Mouse (Mus musculus): Measurements from ENCODE around the gene Fnip1. TPM values are rescaled to one million over a fixed set of nuclear protein-coding genes. Genes with fewer than 3 reads are reported as not detected.
"Not testable (repeated sequence)": the region's sequence is repeated elsewhere in the genome, so short reads cannot be mapped to it uniquely, and the experiment has no call there.

Gene Fnip1
- 32.3 to 40.4 TPM (median 34.4 TPM) in 3 replicates for total RNA-seq (2017)

GRCm38 (mm10) chr11:54437823-54438337, at the start of gene Fnip1:
Gene Fnip1, plus strand, starts transcription at chr11:54438199.
- ATAC-seq (replicated peaks; ENCODE audit: insufficient number of reproducible peaks, low FRiP score, low TSS enrichment, poor library complexity, severe bottlenecking), result peak; percentile 93

DNA sequence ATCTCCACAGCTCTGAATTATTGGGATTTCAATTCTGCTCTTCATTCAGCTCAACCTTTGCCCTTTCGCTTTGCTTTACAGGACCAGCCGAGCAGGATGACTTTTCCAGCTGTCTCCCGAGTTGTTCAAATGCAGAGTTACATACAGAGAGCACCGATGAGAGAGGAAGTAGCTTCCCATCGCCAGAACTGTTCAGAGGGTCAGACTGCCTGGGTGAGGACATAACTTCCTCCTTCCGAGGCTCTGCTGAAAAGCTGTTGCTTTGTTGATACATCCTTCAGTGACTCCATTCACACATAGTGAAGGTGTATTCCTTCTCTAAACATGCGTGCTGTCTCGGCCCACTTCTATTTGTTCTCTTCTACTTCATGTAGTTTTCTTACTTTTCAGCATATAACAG, 47.6 kb upstream of the Fnip1 start:
- no peak for ATAC-seq (replicated peaks; ENCODE audit: insufficient number of reproducible peaks, low FRiP score, low TSS enrichment, poor library complexity, severe bottlenecking)

DNA sequence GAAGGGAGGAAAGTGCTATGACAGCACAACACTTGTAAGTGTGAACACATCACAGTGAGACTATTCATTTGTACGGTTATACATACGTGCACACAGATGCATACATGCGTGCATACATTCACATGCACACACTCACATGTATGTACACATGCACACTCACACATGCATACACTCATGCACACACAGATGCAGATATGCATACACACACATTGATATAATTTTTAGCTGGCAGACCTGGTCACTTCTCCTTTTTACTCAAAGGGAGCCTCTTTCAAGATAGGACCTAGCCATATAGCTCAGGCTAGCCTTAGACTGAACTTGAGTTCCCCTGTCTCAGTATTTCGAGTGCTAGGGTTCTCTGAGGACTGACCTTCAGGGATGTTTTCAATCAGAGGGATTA, 46.7 kb upstream of the Fnip1 start:
- no peak for ATAC-seq (replicated peaks; ENCODE audit: insufficient number of reproducible peaks, low FRiP score, low TSS enrichment, poor library complexity, severe bottlenecking)

DNA sequence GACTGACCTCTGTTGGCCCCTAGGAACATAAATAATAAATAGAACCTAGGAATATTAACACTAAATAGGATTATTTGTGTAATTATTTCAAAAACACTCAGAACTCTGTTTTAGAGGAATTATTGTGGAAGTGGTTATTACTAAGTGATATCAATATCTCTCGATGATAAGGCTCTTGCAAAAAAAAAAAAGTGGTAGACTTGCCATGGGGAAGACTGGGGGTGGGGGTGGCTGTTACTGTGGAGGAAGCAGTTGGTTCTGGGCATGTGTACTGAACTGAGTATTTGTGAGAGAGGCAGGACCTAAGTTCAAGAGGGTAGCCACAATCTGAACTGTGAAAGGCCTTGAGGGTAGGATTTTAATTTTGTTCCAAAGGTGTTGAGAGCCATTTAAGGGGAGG, 41.3 kb upstream of the Fnip1 start:
- ATAC-seq (replicated peaks; ENCODE audit: insufficient number of reproducible peaks, low FRiP score, low TSS enrichment, poor library complexity, severe bottlenecking), result no peak

DNA sequence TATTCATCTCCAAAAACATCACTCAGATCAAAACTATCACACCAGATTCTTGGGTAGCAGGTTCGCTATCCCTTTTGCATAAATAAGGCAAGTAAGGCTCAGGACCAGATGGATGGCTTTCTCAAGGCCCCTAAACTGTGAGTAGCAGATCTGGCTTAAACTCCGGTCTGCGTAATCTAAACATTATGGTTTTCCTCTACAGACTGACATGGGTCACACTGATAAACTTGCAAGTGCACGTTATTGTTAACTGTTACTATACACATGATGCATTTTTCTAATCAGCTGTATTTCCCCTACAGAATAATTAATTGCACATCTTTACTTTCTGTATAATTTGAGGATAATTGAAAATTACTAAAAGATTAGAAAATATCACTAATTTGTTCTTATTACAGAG, 39.9 kb upstream of the Fnip1 start:
- ATAC-seq (replicated peaks; ENCODE audit: insufficient number of reproducible peaks, low FRiP score, low TSS enrichment, poor library complexity, severe bottlenecking), result no peak

GRCm38 (mm10) chr11:54400803-54401202, 37.2 kb upstream of the Fnip1 start:
- ATAC-seq (replicated peaks; ENCODE audit: insufficient number of reproducible peaks, low FRiP score, low TSS enrichment, poor library complexity, severe bottlenecking), result not testable (repeated sequence)

- ATAC-seq (replicated peaks; ENCODE audit: insufficient number of reproducible peaks, low FRiP score, low TSS enrichment, poor library complexity, severe bottlenecking), result no peak
These were observed 33.1 kb upstream of the Fnip1 start for GRCm38 (mm10) chr11:54404885-54405284.

DNA sequence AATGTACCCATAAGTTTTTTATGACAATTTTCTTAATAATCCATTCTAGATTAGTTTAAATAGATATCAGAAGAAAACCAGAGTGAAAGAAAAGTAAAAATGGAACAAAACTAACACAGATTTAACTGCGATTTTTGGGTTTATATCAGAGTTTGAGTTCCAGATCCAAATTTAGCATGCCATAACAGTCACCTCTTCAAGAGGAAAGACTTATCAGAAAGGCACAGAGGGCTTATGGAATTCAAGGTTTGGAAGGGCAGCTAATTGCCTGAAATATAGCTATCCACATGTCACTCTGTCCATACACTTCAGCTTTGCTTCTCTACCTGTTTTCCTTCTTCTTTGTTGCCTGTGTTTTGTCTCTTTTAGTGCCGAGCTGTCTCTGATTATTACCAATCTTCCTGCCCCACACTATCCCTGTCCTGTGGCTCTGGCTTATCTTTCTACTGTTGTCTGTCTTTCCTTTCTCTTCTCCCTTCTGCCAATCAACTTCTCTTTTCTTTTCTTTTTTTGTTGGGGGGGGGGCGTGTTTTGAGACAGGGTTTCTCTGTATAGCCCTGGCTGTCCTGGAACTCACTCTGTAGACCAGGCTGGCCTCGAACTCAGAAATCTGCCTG, 31.0 kb upstream of the Fnip1 start:
- no peak for ATAC-seq (replicated peaks; ENCODE audit: insufficient number of reproducible peaks, low FRiP score, low TSS enrichment, poor library complexity, severe bottlenecking)

GRCm38 (mm10) chr11:54410612-54411011, 27.4 kb upstream of the Fnip1 start:
- ATAC-seq (replicated peaks; ENCODE audit: insufficient number of reproducible peaks, low FRiP score, low TSS enrichment, poor library complexity, severe bottlenecking), result no peak

DNA sequence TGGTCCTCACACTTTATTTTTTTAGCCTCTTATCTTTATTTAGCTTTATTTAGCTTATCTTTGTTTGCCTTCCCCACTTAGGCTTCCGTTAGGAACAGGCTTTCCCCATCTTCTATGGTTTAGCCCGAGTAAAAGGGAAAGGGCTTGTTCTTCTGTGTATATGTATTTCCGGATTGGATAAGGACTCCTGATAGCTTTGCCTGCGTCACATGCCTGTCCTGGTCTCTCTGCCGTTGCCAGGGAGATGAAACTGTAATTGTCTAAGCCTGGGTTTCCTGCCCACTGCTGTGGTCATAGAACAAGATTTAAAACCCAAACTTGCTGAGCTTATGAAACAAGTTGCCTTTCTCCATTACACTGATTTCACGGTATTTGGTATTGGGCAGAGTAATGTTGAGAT, 25.0 kb upstream of the Fnip1 start:
- ATAC-seq (replicated peaks; ENCODE audit: insufficient number of reproducible peaks, low FRiP score, low TSS enrichment, poor library complexity, severe bottlenecking), result no peak

- ATAC-seq (replicated peaks; ENCODE audit: insufficient number of reproducible peaks, low FRiP score, low TSS enrichment, poor library complexity, severe bottlenecking), result no peak
These were observed 15.0 kb upstream of the Fnip1 start for GRCm38 (mm10) chr11:54423007-54423406.

GRCm38 (mm10) chr11:54426267-54426666, 11.7 kb upstream of the Fnip1 start:
- ATAC-seq (replicated peaks; ENCODE audit: insufficient number of reproducible peaks, low FRiP score, low TSS enrichment, poor library complexity, severe bottlenecking), result no peak

GRCm38 (mm10) chr11:54427138-54427537, 10.9 kb upstream of the Fnip1 start:
- ATAC-seq (replicated peaks; ENCODE audit: insufficient number of reproducible peaks, low FRiP score, low TSS enrichment, poor library complexity, severe bottlenecking), result no peak

GRCm38 (mm10) chr11:54427695-54428352, 10.2 kb upstream of the Fnip1 start:
- no peak for ATAC-seq (replicated peaks; ENCODE audit: insufficient number of reproducible peaks, low FRiP score, low TSS enrichment, poor library complexity, severe bottlenecking)

- ATAC-seq (replicated peaks; ENCODE audit: insufficient number of reproducible peaks, low FRiP score, low TSS enrichment, poor library complexity, severe bottlenecking), result no peak
These were observed 8.8 kb upstream of the Fnip1 start for GRCm38 (mm10) chr11:54429224-54429623.

DNA sequence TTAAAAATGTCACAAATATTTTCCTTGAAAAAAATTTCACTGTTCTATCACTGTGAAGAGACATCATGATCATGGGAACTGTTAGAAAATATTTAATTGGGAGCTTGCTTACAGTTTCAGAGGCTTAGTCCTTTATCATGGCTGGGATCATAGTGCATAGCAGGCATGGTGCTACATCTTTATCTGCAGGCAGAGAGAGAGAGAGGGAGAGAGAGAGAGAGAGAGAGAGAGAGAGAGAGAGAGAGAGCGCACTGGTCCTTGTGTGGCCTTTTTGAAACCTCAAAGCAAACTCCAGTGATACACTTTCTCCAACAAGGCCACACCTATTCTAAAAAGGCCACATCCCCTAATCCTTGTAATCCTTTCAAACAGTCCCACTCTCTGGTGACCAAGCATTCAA, 2.2 kb upstream of the Fnip1 start:
- ATAC-seq (replicated peaks; ENCODE audit: insufficient number of reproducible peaks, low FRiP score, low TSS enrichment, poor library complexity, severe bottlenecking), result no peak

DNA sequence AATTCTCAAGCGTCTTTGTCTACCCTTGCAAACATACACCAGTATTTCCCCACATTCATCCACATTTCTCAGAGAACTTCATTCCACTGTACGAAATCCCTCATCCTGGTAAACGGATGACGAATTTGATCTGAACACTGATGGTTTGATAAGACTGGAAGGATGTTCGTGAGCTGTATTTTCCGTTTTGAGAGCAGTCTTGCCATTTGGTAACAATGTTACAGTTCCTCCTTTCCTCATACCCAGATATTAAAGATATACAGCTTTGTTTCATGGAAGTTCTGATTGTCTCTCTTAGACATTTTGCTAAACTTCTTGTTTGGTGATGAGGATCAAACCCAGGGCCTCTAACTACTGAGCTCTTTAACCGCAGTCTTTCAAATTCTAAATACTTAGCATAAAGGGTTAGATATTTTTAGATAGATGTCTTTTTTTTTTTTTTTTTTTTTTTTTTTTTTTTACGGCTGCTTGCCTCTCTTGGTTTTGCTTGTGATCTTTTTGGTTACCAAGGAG, 633 bp upstream of the Fnip1 start:
- ATAC-seq (replicated peaks; ENCODE audit: insufficient number of reproducible peaks, low FRiP score, low TSS enrichment, poor library complexity, severe bottlenecking), result no peak

DNA sequence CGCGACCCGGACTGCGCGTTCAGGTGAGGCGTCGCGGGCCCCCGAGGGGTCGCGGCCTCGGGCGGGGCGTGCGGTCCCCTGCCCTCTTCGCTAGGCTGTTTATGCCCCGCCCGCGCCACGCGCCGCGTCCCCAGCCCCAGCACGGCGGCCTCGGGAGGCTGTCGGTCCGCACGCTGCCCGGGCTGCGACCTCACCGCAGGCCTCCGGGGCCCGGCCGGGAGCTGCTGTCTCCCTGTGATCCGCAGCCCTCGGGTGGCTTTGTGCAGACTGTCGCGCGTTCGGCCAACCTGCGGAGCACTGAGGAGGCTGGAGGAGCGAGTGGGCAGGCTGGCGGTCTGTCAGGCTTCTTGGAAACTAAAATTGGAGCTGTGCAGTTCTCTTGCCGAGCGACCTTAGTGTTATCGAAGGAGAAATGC, 375 bp downstream of the Fnip1 start:
- ATAC-seq (replicated peaks; ENCODE audit: insufficient number of reproducible peaks, low FRiP score, low TSS enrichment, poor library complexity, severe bottlenecking), result peak; percentile 19; the same call in 1 of the 2 replicates

- ATAC-seq (replicated peaks; ENCODE audit: insufficient number of reproducible peaks, low FRiP score, low TSS enrichment, poor library complexity, severe bottlenecking), result no peak
These were observed 1.1 kb downstream of the Fnip1 start for GRCm38 (mm10) chr11:54438991-54439690.

- no peak for ATAC-seq (replicated peaks; ENCODE audit: insufficient number of reproducible peaks, low FRiP score, low TSS enrichment, poor library complexity, severe bottlenecking)
These were observed 1.7 kb downstream of the Fnip1 start for GRCm38 (mm10) chr11:54439691-54440029.

Data from monocyte, adult 5-6 weeks (primary cell).